Mouse (Mus musculus): ENCODE data around the gene Dpf1.

GRCm38 (mm10) chr7:29309221-29309721 is 5.5 kb downstream of the Dpf1 start:
- TF ChIP-seq GATA1 (IDR thresholded peaks at IDR 0.05; ENCODE audit: low read length) (no peak), TAL1 (IDR thresholded peaks at IDR 0.05; ENCODE audit: low read length) (no peak)

Measured in erythroblast, embryonic 14.5 days (primary cell).